Mouse (Mus musculus): ENCODE measurements around the gene Col9a2. TPM values are rescaled to one million over a fixed set of nuclear protein-coding genes. Genes with fewer than 3 reads are reported as not detected.

Gene Col9a2
- polyA plus RNA-seq, 1 experiment from 2014 or later = 1.4 TPM

Other genes with a start within 250 kb of the Col9a2 start
- gene Nfyc, start 207.8 kb upstream of the Col9a2 start, polyA plus RNA-seq (2016; fragmentation: Nextera tagmentation; extraction: Ambion mirVana) = 128 and 131 TPM in 2 replicates
- 3.1 and 3.8 TPM in 2 replicates for gene Rims3, start 184.6 kb upstream of the Col9a2 start, polyA plus RNA-seq (2016; fragmentation: Nextera tagmentation; extraction: Ambion mirVana)
- 36.2 and 40.1 TPM in 2 replicates for gene Exo5, start 114.4 kb upstream of the Col9a2 start, polyA plus RNA-seq (2016; fragmentation: Nextera tagmentation; extraction: Ambion mirVana)
- 9.9 and 10.5 TPM in 2 replicates for gene Zfp69, start 87.7 kb upstream of the Col9a2 start, polyA plus RNA-seq (2016; fragmentation: Nextera tagmentation; extraction: Ambion mirVana)
- 11.3 and 13.5 TPM in 2 replicates for gene Smap2, start 22.1 kb upstream of the Col9a2 start, polyA plus RNA-seq (2016; fragmentation: Nextera tagmentation; extraction: Ambion mirVana)
- gene Zmpste24, start 58.9 kb downstream of the Col9a2 start, polyA plus RNA-seq (2016; fragmentation: Nextera tagmentation; extraction: Ambion mirVana) = 31.5 and 33.8 TPM in 2 replicates
- not detected in 2 replicates for gene Tmco2, start 69.8 kb downstream of the Col9a2 start, polyA plus RNA-seq (2016; fragmentation: Nextera tagmentation; extraction: Ambion mirVana)
- gene Rlf, start 175.7 kb downstream of the Col9a2 start, polyA plus RNA-seq (2016; fragmentation: Nextera tagmentation; extraction: Ambion mirVana) = 25.7 and 29.8 TPM in 2 replicates

Data from forebrain, embryonic 10.5 days (tissue).